In genomic region chr17:31348129-31348528, GRCm38 (mm10) we compare ENCODE assay signal across 35 mouse cellular contexts. TPM values are rescaled to one million over a fixed set of nuclear protein-coding genes. Genes with fewer than 3 reads are reported as not detected.
A peak's percentile ranks its signal among the peaks of the same experiment; 100 is the strongest.
DNase-seq lines count a peak whose midpoint lies in the region; ATAC-seq lines count a peak whose summit lies in the region.
"Had no signal": no experiment of that assay in that cellular context is flagged by ENCODE, and none has a peak within 500 bp of the region (broad histone marks: within the 10 kb centered on the region; RNA-seq: fewer than 3 reads in every experiment).

No protein-coding gene starts in this region.

- 0 out of 2 replicates have a peak overlapping the region, but pooled peaks have one; percentile 70 for H3K27ac ChIP-seq in forebrain, embryonic 15.5 days (replicated peaks)
- H3K27ac ChIP-seq in forebrain, embryonic 11.5 days (ENCODE audit: low read depth, low read length) = no peak overlapping the region
- H3K27ac ChIP-seq in embryonic facial prominence, embryonic 10.5 days (replicated peaks) = no peak overlapping the region
- H3K27ac ChIP-seq in heart, embryonic 12.5 days (ENCODE audit: poor library complexity, severe bottlenecking) = no peak overlapping the region
- H3K27ac ChIP-seq: embryonic facial prominence, embryonic 13.5 days; heart, embryonic 10.5 days; hindbrain, embryonic 14.5 days; limb, embryonic 10.5 days; limb, embryonic 15.5 days; liver, embryonic 15.5 days; lung, embryonic 15.5 days; macrophage; midbrain, embryonic 13.5 days; neural tube, embryonic 15.5 days had no signal

- no peak overlapping the region for H3K4me2 ChIP-seq in forebrain, embryonic 15.5 days (replicated peaks)
- no peak overlapping the region for H3K4me2 ChIP-seq in forebrain, embryonic 11.5 days (ENCODE audit: low read depth, low read length, severe bottlenecking)
- no peak overlapping the region for H3K4me2 ChIP-seq in heart, embryonic 12.5 days
- H3K4me2 ChIP-seq: embryonic facial prominence, embryonic 13.5 days; hindbrain, embryonic 14.5 days; limb, embryonic 15.5 days; liver, embryonic 15.5 days; lung, embryonic 15.5 days; midbrain, embryonic 13.5 days; neural tube, embryonic 15.5 days had no signal

- H3K9me3 ChIP-seq in forebrain, embryonic 15.5 days = no peaks in the 10 kb centered on the region
- H3K9me3 ChIP-seq in forebrain, embryonic 11.5 days (ENCODE audit: control insufficient read depth, low read length) = no peaks in the 10 kb centered on the region
- no peaks in the 10 kb centered on the region for H3K9me3 ChIP-seq in embryonic facial prominence, embryonic 10.5 days
- H3K9me3 ChIP-seq in heart, embryonic 12.5 days (replicated peaks) = no peaks in the 10 kb centered on the region
- H3K9me3 ChIP-seq: embryonic facial prominence, embryonic 13.5 days; heart, embryonic 10.5 days; limb, embryonic 10.5 days; limb, embryonic 15.5 days; liver, embryonic 15.5 days; lung, embryonic 15.5 days; midbrain, embryonic 13.5 days; neural tube, embryonic 15.5 days had no signal

- no peak overlapping the region for H3K9ac ChIP-seq in forebrain, embryonic 15.5 days (replicated peaks)
- H3K9ac ChIP-seq in forebrain, embryonic 11.5 days (ENCODE audit: low read length) = no peak overlapping the region
- H3K9ac ChIP-seq in heart, embryonic 12.5 days = no peak overlapping the region
- H3K9ac ChIP-seq: embryonic facial prominence, embryonic 13.5 days; hindbrain, embryonic 14.5 days; limb, embryonic 15.5 days; liver, embryonic 15.5 days; lung, embryonic 15.5 days; midbrain, embryonic 13.5 days; neural tube, embryonic 15.5 days had no signal

- H3K4me1 ChIP-seq in forebrain, embryonic 15.5 days = peaks cover 30% of the 10 kb centered on the region
- H3K4me1 ChIP-seq in forebrain, embryonic 11.5 days (replicated peaks; ENCODE audit: control insufficient read depth, insufficient read depth, low read length) = no peaks in the 10 kb centered on the region
- peaks cover 13% of the 10 kb centered on the region for H3K4me1 ChIP-seq in embryonic facial prominence, embryonic 10.5 days
- H3K4me1 ChIP-seq in heart, embryonic 12.5 days (replicated peaks) = 0 out of 2 replicates have a peak, but pooled peaks cover 8% of the 10 kb centered on the region
- H3K4me1 ChIP-seq: limb, embryonic 10.5 days; lung, embryonic 15.5 days; neural tube, embryonic 15.5 days had no signal

- WGBS in forebrain, embryonic 15.5 days = 86% methylated on average over 5 of the region's 5 CpGs
- 81% methylated on average over 5 of the region's 5 CpGs for WGBS in forebrain, embryonic 11.5 days
- WGBS in embryonic facial prominence, embryonic 10.5 days = 86% methylated on average over 5 of the region's 5 CpGs
- 83% methylated on average over 5 of the region's 5 CpGs for WGBS in heart, embryonic 12.5 days

- peak; percentile 52 for DNase-seq in cerebellum, adult 11-12 months
- DNase-seq in cerebellum, adult 11 months = no peak
- no peak for DNase-seq in forebrain, embryonic 11.5 days (ENCODE audit: low spot score)
- peak; percentile 7 for DNase-seq in urinary bladder, postnatal 14 days (ENCODE audit: low spot score)
- no peak for DNase-seq in urinary bladder, postnatal 10 days (ENCODE audit: low spot score)
- DNase-seq in embryonic facial prominence, embryonic 10.5 days (ENCODE audit: low spot score) = no peak
- DNase-seq: adrenal gland, adult 2 months; adrenal gland, postnatal 36 days; embryo, embryonic 11 days; gastrocnemius, postnatal 25 days; heart, adult 11 months; heart, postnatal 36 days; kidney, adult 9 months; kidney, postnatal 10 days; layer of hippocampus, adult 9-11 months; retina, postnatal 1 day; right cerebral cortex, postnatal 25 days; spleen, adult 18-20 months; thymus, postnatal 14 days had no signal

- ATAC-seq in forebrain, embryonic 15.5 days (replicated peaks) = no peak
- ATAC-seq in forebrain, embryonic 11.5 days (replicated peaks; ENCODE audit: low FRiP score) = no peak
- ATAC-seq in heart, embryonic 12.5 days (ENCODE audit: insufficient number of reproducible peaks, low FRiP score) = no peak
- ATAC-seq: activated CD4-positive, CD25-positive, alpha-beta regulatory T cell, adult 4 months; forebrain, embryonic 14.5 days; intestine, postnatal 0 days; midbrain, embryonic 13.5 days had no signal

- H3K27me3 ChIP-seq in forebrain, embryonic 15.5 days = no peaks in the 10 kb centered on the region
- no peaks in the 10 kb centered on the region for H3K27me3 ChIP-seq in forebrain, embryonic 11.5 days (ENCODE audit: control insufficient read depth, insufficient read depth, low read length)
- no peaks in the 10 kb centered on the region for H3K27me3 ChIP-seq in embryonic facial prominence, embryonic 10.5 days (replicated peaks; ENCODE audit: low read depth, poor library complexity, severe bottlenecking)
- no peaks in the 10 kb centered on the region for H3K27me3 ChIP-seq in heart, embryonic 12.5 days (replicated peaks)
- H3K27me3 ChIP-seq: CH12.LX; embryonic facial prominence, embryonic 13.5 days; limb, embryonic 15.5 days; liver, embryonic 15.5 days; lung, embryonic 15.5 days; midbrain, embryonic 13.5 days; neural tube, embryonic 15.5 days had no signal

- no peaks in the 10 kb centered on the region for H3K36me3 ChIP-seq in forebrain, embryonic 15.5 days
- no peaks in the 10 kb centered on the region for H3K36me3 ChIP-seq in forebrain, embryonic 11.5 days (ENCODE audit: control insufficient read depth, insufficient read depth, low read length)
- no peaks in the 10 kb centered on the region for H3K36me3 ChIP-seq in embryonic facial prominence, embryonic 10.5 days (replicated peaks)
- H3K36me3 ChIP-seq in heart, embryonic 12.5 days = no peaks in the 10 kb centered on the region
- H3K36me3 ChIP-seq: embryonic facial prominence, embryonic 13.5 days; heart, embryonic 10.5 days; limb, embryonic 10.5 days; limb, embryonic 15.5 days; liver, embryonic 15.5 days; lung, embryonic 15.5 days had no signal

- no peak overlapping the region for H3K4me3 ChIP-seq in forebrain, embryonic 15.5 days
- H3K4me3 ChIP-seq in forebrain, embryonic 11.5 days (ENCODE audit: low read depth, low read length) = no peak overlapping the region
- no peak overlapping the region for H3K4me3 ChIP-seq in embryonic facial prominence, embryonic 10.5 days
- H3K4me3 ChIP-seq in heart, embryonic 12.5 days = no peak overlapping the region
- H3K4me3 ChIP-seq: embryonic facial prominence, embryonic 13.5 days; heart, embryonic 10.5 days; limb, embryonic 10.5 days; limb, embryonic 15.5 days; liver, embryonic 15.5 days; lung, embryonic 15.5 days; midbrain, embryonic 13.5 days; neural tube, embryonic 15.5 days had no signal

RNA-seq across cellular contexts. Expression of gene Pde9a, which starts 37.9 kb away (rescaled TPM):
- polyA plus RNA-seq in forebrain, embryonic 15.5 days (2015; fragmentation: Nextera tagmentation; extraction: Ambion mirVana) = 58.4 and 59.6 TPM in 2 replicates
- polyA plus RNA-seq in forebrain, embryonic 11.5 days (2014; fragmentation: Nextera tagmentation; extraction: Ambion mirVana) = 30.4 and 33.7 TPM in 2 replicates
- polyA plus RNA-seq in embryonic facial prominence, embryonic 10.5 days (2016; fragmentation: Nextera tagmentation; extraction: Ambion mirVana) = 16.9 and 18.9 TPM in 2 replicates
- polyA plus RNA-seq in heart, embryonic 12.5 days (2016; fragmentation: Nextera tagmentation; extraction: Ambion mirVana) = 5.5 and 5.6 TPM in 2 replicates
- polyA plus RNA-seq: macrophage had no signal

Comparison
In these comparisons a context has a peak if more than half of its experiments do, and no peak if none do; other contexts are left out.
1. DNase-seq: peak in cerebellum, adult 11-12 months (single experiment) and urinary bladder, postnatal 14 days (single experiment); none in cerebellum, adult 11 months (single experiment), forebrain, embryonic 11.5 days (single experiment), urinary bladder, postnatal 10 days (single experiment) and embryonic facial prominence, embryonic 10.5 days (single experiment).